Mouse (Mus musculus) central nervous system, embryonic 14 days (tissue): Measurements from ENCODE around the gene Crip2. TPM values are rescaled to one million over a fixed set of nuclear protein-coding genes. Genes with fewer than 3 reads are reported as not detected.

Experiments used
- polyA plus RNA-seq: library from polyadenylated mRNA; depleted of rRNA; stranded (reverse); fragments of >200 nt; gene quantifications from 2 replicates; pipeline ENCODE4 v1.2.3, GENCODE M21; 2012; rRNA removed

The Crip2 gene
- 250 and 289 TPM in 2 replicates for polyA plus RNA-seq

GRCm38 (mm10) chr12:113139908-113140615 is at the start of gene Crip2:
Gene Crip2 (plus strand): TSS chr12:113140236.

GRCm38 (mm10) chr12:113097749-113098281 is 42.2 kb upstream of the Crip2 start, which contains the start of gene Mta1:
Gene Mta1 (plus strand): TSS chr12:113098278.

GRCm38 (mm10) chr12:113146112-113147057 is 6.3 kb downstream of the Crip2 start, which contains the start of gene Crip1:
Gene Crip1 (plus strand): TSS chr12:113146316.

GRCm38 (mm10) chr12:113155887-113156539 is 16.0 kb downstream of the Crip2 start, which contains the start of gene Tedc1:
Gene Tedc1 (plus strand): TSS chr12:113156421.

GRCm38 (mm10) chr12:113185442-113186291 is 45.6 kb downstream of the Crip2 start, which contains the start of gene Tmem121:
Gene Tmem121 (plus strand): TSS chr12:113185930.

Other genes with a start within 250 kb of the Crip2 start
- gene Jag2, start 210.5 kb upstream of the Crip2 start, polyA plus RNA-seq: 44.5 and 56.0 TPM in 2 replicates
- gene Nudt14, start 198.1 kb upstream of the Crip2 start, polyA plus RNA-seq: 37.1 and 42.3 TPM in 2 replicates
- 42.4 and 44.8 TPM in 2 replicates for gene Btbd6, start 163.8 kb upstream of the Crip2 start, polyA plus RNA-seq
- gene Brf1, start 139.5 kb upstream of the Crip2 start, polyA plus RNA-seq: 80.8 and 84.7 TPM in 2 replicates
- 74.1 and 81.7 TPM in 2 replicates for gene Pacs2, start 125.7 kb upstream of the Crip2 start, polyA plus RNA-seq
- 0.27 and 0.34 TPM in 2 replicates for gene Tex22, start 65.7 kb upstream of the Crip2 start, polyA plus RNA-seq
- 111 and 114 TPM in 2 replicates for gene Mta1, start 42.0 kb upstream of the Crip2 start, polyA plus RNA-seq
- gene Crip1, start 6.1 kb downstream of the Crip2 start, polyA plus RNA-seq: 60.6 and 128 TPM in 2 replicates
- gene Tedc1, start 16.2 kb downstream of the Crip2 start, polyA plus RNA-seq: 20.0 and 21.7 TPM in 2 replicates
- 51.1 and 57.3 TPM in 2 replicates for gene Tmem121, start 45.7 kb downstream of the Crip2 start, polyA plus RNA-seq